Mouse (Mus musculus) embryo, embryonic 9.5 days (tissue): ENCODE measurements around the gene Aldh6a1.

Source experiments
- DNase-seq: peaks from one replicate; pipeline ENCODE4 v3.0.0-alpha.2; 2017; ENCODE audit errors: extremely low spot score

The Aldh6a1 gene

GRCm38 (mm10) chr12:84408819-84409507 lies 41.8 kb downstream of the Aldh6a1 start, which contains the start of the genes Entpd5 and Bbof1:
Entpd5 (minus strand) TSS chr12:84409029.
Bbof1 (plus strand) TSS chr12:84409071.
- peak; percentile 86 for DNase-seq

GRCm38 (mm10) chr12:84407874-84408818 lies 42.7 kb downstream of the Aldh6a1 start:
- DNase-seq, result peak; percentile 5

DNA sequence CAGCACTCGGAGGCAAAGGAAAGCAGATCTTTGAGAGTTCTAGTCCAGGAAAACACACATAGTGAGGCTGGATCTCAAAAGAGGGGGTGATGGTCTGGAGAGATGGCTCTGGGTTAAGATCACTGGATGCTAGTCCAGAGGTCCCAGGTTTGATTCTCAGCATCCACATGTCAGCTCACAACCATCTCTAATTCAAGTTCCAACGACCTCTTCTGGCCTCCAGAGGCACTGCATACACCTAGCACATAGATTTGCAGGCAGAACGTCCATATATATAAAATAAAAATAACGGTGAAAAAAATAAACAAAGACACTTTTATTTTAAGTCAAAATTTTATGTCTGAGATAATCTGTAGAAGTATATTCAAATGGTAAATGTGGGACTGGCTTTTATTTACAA lies 43.5 kb downstream of the Aldh6a1 start:
- DNase-seq, result no peak

DNA sequence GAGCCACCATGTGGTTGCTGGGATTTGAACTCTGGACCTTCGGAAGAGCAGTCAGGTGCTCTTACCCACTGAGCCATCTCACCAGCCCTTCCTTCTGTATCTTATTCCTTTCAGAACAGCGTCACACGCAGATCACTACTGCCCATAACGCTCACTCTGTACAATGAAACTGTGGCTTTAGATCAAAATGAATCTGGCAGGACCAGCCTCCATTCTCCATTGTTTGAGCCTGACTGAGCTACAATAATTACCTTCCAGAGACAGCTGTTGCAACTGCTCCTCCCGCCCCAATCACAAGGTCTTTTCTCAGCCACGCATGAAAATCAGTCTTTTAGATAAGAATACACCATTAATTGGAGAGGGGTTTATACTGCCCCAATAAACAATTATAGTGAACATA lies 46.3 kb downstream of the Aldh6a1 start:
- DNase-seq, result no peak

DNA sequence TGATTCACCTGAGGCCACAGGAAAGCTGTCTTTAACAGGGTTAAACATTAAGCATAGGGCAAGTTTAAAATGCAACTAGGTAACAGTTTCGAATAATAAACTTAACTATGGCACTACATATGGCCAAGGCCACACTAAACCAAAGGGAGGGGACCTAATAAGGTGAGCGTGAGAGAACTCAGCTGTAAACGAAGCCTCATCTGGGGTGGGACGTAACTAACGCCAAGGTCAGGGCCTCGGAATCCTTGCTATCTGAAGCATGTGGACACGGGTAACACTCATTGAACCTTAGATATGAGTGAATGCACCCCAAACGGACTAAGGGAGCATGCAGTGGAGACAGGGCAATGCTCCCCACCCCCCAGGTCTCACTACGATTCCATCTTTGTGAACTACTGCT lies 47.9 kb downstream of the Aldh6a1 start:
- DNase-seq, result no peak

DNA sequence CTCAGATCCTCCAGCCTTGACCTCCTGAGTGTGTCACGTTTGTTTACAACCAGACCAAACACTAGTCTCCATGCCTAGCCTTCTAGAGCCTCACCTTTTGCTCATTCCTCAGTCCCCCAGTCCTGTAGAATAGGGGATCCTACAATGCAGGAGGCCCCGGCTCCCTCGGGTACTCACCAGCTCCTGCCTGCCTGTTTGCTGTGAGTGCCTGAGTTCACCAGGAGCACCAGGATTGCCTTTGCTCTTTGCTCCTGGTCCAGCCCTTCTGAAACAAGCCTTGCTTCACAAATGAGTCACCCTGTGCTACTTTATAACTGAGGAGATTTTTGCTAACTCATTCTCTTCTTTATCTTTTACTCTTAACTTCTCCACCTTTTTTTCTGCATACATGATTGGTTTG lies 50.2 kb downstream of the Aldh6a1 start:
- DNase-seq, result no peak

DNA sequence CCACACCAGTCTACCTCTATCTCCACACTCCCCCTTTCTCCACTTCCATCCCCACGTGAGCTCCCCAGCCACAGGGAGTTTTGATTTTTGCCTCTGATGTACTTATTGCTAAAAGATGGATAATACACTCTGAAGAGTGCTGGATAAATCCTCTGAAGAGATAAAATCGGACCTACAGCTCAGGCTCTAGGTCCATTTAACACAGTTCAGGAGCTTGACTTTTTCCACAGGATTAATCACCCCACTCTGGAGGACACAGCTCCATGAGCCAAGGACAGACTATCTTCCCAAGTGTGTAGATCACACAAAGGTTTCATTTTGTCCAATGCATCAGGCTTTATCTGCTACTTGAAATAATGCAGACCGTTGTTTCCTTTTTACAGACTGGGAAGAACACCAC lies 50.7 kb downstream of the Aldh6a1 start:
- DNase-seq, result no peak

GRCm38 (mm10) chr12:84399663-84400062 lies 51.1 kb downstream of the Aldh6a1 start:
- DNase-seq, result no peak

DNA sequence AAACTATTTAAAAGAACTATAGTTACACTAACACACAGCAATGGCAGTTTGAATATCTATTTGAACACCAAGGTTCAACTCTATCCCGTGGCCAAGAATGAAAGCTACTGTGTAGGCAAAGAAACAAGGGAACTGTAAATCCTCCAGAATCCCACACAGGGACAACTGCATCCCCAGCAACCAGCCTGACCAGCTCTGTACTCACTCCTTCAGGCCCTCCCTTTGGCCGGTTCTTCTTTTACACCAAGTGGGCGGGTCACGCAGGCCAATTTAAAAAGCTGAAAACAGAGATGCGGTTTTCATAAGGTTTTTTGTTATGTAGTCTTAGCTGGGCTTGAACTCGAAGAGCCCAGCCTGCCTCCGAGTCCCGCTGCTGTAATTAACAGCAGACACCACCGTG lies 51.7 kb downstream of the Aldh6a1 start:
- no peak for DNase-seq

DNA sequence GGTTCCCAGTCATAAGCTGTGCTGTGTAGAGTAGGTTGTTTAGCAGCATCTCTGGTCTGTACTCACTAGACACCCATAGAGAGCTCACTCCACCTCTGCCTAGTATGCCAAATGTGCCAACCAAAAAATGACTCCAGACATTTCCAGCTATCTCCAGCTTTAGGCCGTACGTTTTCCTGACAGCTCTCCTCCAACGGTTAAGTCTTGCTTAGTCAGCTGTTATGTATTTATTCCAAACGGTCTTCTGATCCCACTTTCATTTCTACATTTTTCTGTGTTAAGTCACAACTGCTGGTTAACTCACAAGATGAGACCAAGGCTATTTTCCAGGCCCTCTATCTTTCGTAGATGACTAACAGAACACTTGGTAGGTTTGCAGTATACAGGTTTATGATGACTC lies 52.2 kb downstream of the Aldh6a1 start:
- DNase-seq, result no peak

DNA sequence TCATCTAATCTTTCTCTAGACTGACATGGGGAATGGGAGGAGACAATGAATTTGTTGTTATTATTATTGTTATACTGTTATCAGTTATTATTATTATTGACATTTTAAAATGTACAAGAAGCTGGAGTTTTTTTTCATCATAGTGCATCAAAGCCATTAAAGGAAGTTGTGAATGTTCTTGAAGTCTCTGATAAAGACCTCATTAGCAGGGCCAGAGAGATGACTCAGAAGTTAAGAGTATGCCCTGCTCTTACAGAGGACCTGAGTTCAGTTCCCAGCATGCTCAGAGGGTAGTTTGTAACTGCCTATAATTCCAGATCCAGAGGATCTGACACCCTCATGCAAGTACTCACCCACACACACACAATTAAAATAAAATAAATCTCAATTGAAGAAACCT lies 53.1 kb downstream of the Aldh6a1 start:
- no peak for DNase-seq

GRCm38 (mm10) chr12:84396947-84397679 lies 53.7 kb downstream of the Aldh6a1 start:
- no peak for DNase-seq

DNA sequence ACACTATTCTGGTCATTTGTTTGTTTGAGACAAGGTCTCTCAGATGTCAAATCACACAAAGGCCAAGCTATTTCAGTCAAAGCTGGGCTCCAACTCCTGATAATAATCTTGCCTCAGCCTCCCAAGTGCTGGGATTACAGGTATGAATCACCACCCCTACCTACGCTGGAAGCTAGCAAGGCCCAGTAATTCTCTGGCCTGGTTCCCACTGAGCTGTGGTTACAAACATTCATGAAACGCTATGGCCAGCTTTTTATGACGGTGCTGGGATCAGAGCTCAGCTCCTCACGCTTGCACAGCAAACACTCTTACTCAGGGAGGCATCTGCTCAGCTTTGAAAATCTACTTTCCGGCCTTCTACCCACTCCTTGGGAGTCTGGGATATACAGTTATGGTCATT lies 57.0 kb downstream of the Aldh6a1 start:
- no peak for DNase-seq

GRCm38 (mm10) chr12:84392681-84393080 lies 58.1 kb downstream of the Aldh6a1 start:
- no peak for DNase-seq

- DNase-seq, result no peak
Observed at GRCm38 (mm10) chr12:84390336-84390735, 60.5 kb downstream of the Aldh6a1 start.

DNA sequence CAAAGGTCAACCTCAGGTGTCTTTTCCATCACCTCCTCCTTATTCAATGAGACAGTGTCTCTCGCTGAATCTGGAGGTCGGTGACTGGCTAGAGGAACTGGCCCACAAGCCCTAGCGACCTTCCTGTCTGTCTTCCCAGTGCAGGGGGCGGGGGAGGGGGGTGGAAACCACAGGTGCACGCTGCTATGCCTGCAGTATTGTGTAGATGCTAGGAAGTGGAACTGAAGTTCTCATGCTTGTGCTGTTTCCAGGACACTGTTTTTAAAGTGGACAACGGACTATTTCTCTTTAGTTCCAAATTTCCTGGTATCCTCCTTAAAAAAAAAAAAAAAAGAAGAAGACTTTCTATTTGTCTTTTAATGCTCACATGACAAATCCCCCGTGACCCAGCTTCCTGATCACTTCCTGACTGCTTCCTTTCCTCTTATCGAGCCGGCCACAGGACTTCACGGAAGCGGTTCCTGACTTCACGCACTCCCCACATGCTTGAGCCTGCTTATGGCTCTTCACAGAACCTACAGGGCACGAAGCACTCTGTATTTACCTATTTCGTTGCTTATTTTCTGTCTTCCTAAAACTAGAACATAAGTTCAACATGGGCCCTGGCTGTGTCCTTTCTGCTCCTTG lies 61.9 kb downstream of the Aldh6a1 start:
- no peak for DNase-seq

- no peak for DNase-seq
Observed at GRCm38 (mm10) chr12:84388097-84388496, 62.7 kb downstream of the Aldh6a1 start.

DNA sequence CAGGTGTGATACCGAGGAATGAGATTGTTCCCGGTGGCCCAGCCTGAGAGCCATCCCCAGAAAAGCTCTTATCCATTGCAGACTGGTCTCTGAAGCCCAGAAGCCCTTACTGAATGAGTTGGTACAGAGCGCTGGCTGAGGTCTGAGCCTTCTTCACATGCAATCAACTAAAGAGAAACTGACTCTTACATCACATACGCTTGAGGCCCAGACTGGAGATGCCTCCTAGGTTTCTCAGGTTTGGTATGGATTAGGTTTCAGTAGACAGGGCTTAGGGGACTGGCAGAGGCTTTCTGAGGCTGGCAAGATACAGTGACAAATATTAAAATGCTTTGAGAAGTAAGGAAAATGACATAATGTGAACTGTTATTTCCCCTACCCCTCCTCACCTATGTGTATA lies 65.4 kb downstream of the Aldh6a1 start:
- DNase-seq, result no peak

DNA sequence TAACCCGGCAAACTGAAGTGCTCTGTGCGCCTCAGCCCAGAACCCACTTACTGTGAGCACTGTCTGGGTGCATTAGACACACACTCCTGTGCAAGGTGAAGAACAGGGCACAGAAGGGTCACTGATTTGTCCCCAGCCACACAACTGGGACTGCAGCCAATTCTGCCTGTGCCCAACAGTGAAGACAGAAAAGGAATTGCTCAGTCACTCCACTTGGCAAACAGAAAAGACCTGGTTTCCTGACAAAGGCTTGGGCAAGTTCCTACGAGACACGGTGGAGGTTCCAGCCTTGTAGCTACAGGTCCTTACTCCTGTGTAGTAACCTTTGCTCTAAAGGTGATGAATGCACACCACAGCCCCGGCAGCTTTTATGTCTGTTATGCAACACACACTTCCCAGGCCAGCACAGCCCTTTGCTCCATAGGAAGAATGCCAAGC lies 66.1 kb downstream of the Aldh6a1 start:
- DNase-seq, result no peak

DNA sequence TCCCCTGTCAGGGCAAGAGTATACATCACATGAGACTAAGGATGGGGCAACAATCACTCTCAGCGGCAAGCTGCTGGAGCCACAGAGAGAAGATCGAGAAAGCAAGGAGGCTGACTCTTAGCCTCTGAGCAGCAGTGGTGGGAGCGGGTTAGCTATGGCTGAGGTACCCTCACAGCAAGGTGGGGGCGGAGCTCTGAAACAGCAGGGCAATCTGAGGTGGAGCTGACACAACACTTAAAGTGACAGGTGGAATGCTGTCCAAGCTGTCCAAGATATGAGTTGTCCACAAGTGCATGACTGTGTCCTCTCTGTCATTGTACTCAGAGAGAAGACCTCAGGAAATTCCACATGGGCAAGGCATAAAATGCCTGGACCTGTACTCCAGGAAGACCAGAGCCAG lies 68.4 kb downstream of the Aldh6a1 start:
- no peak for DNase-seq
